Comparison of ENCODE assay signal across 8 mouse cellular contexts in the genomic region with DNA sequence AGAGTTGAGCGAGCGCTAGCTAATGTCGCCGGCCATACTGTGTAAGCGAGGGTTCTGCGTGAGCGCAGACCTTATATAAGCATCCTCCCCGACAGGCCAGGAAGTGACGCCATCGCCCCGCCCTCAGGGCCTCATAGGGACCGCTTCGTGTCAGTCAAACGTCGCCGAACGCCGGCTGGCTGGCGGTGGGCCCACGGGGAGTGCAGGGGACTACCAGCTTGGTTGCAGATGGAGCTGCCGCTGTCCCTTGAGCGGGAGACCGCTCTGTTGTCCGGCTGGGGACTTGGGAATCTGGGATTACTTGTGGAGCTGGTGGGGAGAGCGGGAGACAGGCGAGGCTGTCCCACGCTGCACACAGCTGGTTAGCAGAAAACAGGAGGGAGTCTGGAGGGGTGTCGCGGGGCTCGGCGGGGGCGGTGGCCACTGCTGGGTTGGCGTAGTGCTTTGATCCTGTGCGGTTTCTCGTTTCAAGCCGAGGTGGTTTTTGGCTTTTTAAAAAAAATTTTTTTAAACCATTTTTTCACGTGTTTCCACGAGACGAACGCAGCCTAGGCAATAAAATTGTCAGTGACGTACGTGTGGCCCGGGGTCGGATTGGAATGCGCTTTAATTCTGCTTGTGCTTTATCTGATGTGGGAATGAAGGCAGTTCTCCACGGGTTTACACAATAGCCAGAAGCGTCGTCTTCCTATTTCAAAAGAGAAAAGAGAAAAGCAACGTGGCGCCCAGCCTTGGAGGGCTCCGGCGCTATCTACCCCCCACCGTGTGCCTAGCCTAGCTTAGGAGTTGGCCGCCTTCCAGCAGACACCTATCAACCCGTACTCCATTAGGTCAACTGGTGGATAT. TPM values are rescaled to one million over a fixed set of nuclear protein-coding genes. Genes with fewer than 3 reads are reported as not detected.
DNase-seq lines count a peak whose midpoint lies in the region; ATAC-seq and TF ChIP-seq lines count a peak whose summit lies in the region.

A gene (minus strand): TSS at position 47 of the 846 bp plus-strand sequence.

- intact Hi-C loops in heart, postnatal 25 days (cut with DNase I) = loop anchor here (1.0 to 2.0 kb wide), 3 partner anchors 26 to 46 kb away; a partner anchor contains a TSS

- ATAC-seq in forebrain, embryonic 15.5 days (replicated peaks) = peak; percentile 98
- peak; percentile 96 for ATAC-seq in neutrophil, adult 5-6 weeks (ENCODE audit: extremely low read depth, insufficient number of reproducible peaks, low FRiP score, poor library complexity, severe bottlenecking)

- H3K36me3 ChIP-seq in ES-E14 (ENCODE audit: control insufficient read depth, insufficient read depth, low read length, poor library complexity, severe bottlenecking) = no peaks in the 10 kb centered on the region; the same call in 1 of the 2 replicates
- no peaks in the 10 kb centered on the region for H3K36me3 ChIP-seq in forebrain, embryonic 15.5 days

- no peaks in the 10 kb centered on the region for H3K9me3 ChIP-seq in ES-E14 (ENCODE audit: control insufficient read depth, insufficient read depth, low read depth, low read length)
- 0 out of 2 replicates have a peak, but pooled peaks cover 4% of the 10 kb centered on the region for H3K9me3 ChIP-seq in forebrain, embryonic 15.5 days

- TF ChIP-seq POLR2A in lung, adult 2 months (IDR thresholded peaks at IDR 0.05; ENCODE audit: borderline replicate concordance, extremely low read depth, low read depth, low read length) = peak; percentile 74; the same call in 1 of the 2 replicates

- peak; percentile 97 for DNase-seq in ES-E14 (ENCODE audit: low read depth, low spot score)
- peak; percentile 100 for DNase-seq in cerebellum, adult 11-12 months
- DNase-seq in heart, postnatal 25 days (ENCODE audit: low spot score) = peak; percentile 100
- DNase-seq in layer of hippocampus, adult 18-20 months (ENCODE audit: low spot score in 2 of 2) = peak; percentile 99 to 100
- peak; percentile 100 for DNase-seq in lung, adult 2 months
- peak; percentile 98 to 99 for DNase-seq in thymus, adult 18-20 months

- no peaks in the 10 kb centered on the region for H3K27me3 ChIP-seq in forebrain, embryonic 15.5 days

- peak within 1 kb of the TSS; percentile 91 for H3K9ac ChIP-seq in ES-E14 (ENCODE audit: insufficient read depth, low read depth, low read length, poor library complexity, severe bottlenecking)
- H3K9ac ChIP-seq in forebrain, embryonic 15.5 days (replicated peaks) = peak within 1 kb of the TSS; percentile 92

- in situ Hi-C loops in ES-E14 (cut with MboI; ENCODE audit: low sequenced_read_pairs in 2 of 2, unreplicated experiment in 2 of 2) = loop anchor here in 1 of 2 experiments (10.0 kb wide), 1 partner anchor 222 kb away; no protein-coding TSS in a partner anchor

- peak within 1 kb of the TSS; percentile 86 for H3K27ac ChIP-seq in ES-E14 (ENCODE audit: insufficient read depth, low read depth, low read length, poor library complexity, severe bottlenecking)
- peak within 1 kb of the TSS; percentile 99 for H3K27ac ChIP-seq in forebrain, embryonic 15.5 days (replicated peaks)

- WGBS in forebrain, embryonic 15.5 days = under 1% methylated on average over 55 of the region's 55 CpGs
- WGBS in lung, adult 2 months = under 1% methylated on average over 55 of the region's 55 CpGs

- peaks cover 2 to 9% of the 10 kb centered on the region in 2 experiments; a peak in 3 of 4 replicates for H3K4me1 ChIP-seq in ES-E14 (ENCODE audit: control insufficient read depth in 2 of 2, insufficient read depth in 2 of 2, low read length in 2 of 2, poor library complexity in 1 of 2)
- H3K4me1 ChIP-seq in forebrain, embryonic 15.5 days = peaks cover 23% of the 10 kb centered on the region
- H3K4me1 ChIP-seq in lung, adult 2 months (ENCODE audit: control insufficient read depth, insufficient read depth, low read length) = no peaks in the 10 kb centered on the region; the same call in 1 of the 2 replicates

- H3K4me3 ChIP-seq in ES-E14 (ENCODE audit: insufficient read depth in 1 of 2, low read depth in 1 of 2, low read length in 2 of 2, poor library complexity in 1 of 2, severe bottlenecking in 1 of 2) = peak within 1 kb of the TSS; percentile 93 to 99
- H3K4me3 ChIP-seq in forebrain, embryonic 15.5 days = peak within 1 kb of the TSS; percentile 84
- H3K4me3 ChIP-seq in lung, adult 2 months (replicated peaks; ENCODE audit: extremely low read depth, low read depth, low read length) = peak within 1 kb of the TSS; percentile 95

- H3K4me2 ChIP-seq in forebrain, embryonic 15.5 days (replicated peaks) = peak within 1 kb of the TSS; percentile 70

- TF ChIP-seq CTCF in lung, adult 2 months (IDR thresholded peaks at IDR 0.05; ENCODE audit: insufficient read depth, low read length) = no peak

TF ChIP-seq in ES-E14, 5 proteins besides CTCF, POLR2A, EP300 and RAD21:
- peak; percentile 66 for TF ChIP-seq CHD2 (IDR thresholded peaks at IDR 0.05; ENCODE audit: low read depth, low read length)
- no peak for TF ChIP-seq MAFK (IDR thresholded peaks at IDR 0.05; ENCODE audit: insufficient read depth, low read depth, low read length)
TF ChIP-seq in ES-E14: peak in this region for 1.

RNA-seq across cellular contexts. Expression of the gene that starts here (rescaled TPM):
- 108 and 126 TPM in 2 replicates for total RNA-seq in ES-E14 (2012; rRNA removed)
- polyA plus RNA-seq in forebrain, embryonic 15.5 days (2015; fragmentation: Nextera tagmentation; extraction: Ambion mirVana) = 41.8 and 43.2 TPM in 2 replicates
- 10 to 100 TPM; 58.8 to 86.5 TPM for total RNA-seq in heart, postnatal 25 days (2021)
- 10 to 100 TPM; 91.5 to 95.0 TPM for total RNA-seq in layer of hippocampus, adult 18-20 months (2021)
- 6.2 and 14.9 TPM in 2 replicates for polyA plus RNA-seq in lung, adult 2 months (2012; rRNA removed)
- 56.6 and 62.4 TPM in 2 replicates for total RNA-seq in neutrophil, adult 5-6 weeks (2017)

Comparison
In these comparisons a context has a peak if more than half of its experiments do, and no peak if none do; other contexts are left out.
1. Peak in every context shown above with its lines: DNase-seq, ATAC-seq, H3K4me3 ChIP-seq and H3K27ac ChIP-seq.